Mouse (Mus musculus) midbrain, postnatal 0 days (tissue): ENCODE measurements at regions not wholly inside any gene's neighbourhood (a gene's known extent, or its start where the extent isn't known, plus 50 kb on each side); places are given as distances from the start of the nearest gene placed in this dataset.
"Not testable (repeated sequence)": the region's sequence is repeated elsewhere in the genome, so short reads cannot be mapped to it uniquely, and the experiment has no call there.

Experiments used
- ATAC-seq: fragments of 200-750 bp; cut with Nextera tagmentation; 2 replicates; pipeline ENCODE4 v1.8.0; 2017; ENCODE audit warnings: moderate number of reproducible peaks, mild to moderate bottlenecking, moderate TSS enrichment, moderate library complexity; ENCODE audit not compliant: low FRiP score
- DNase-seq: peaks from one replicate; pipeline ENCODE4 v3.0.0-alpha.2; 2015; ENCODE audit warnings: low spot score
- H3K27ac ChIP-seq: fragments of 300-500 bp; sonication (generic); 2 replicates; pipeline ENCODE4 v1.5.1; 2014; ENCODE audit warnings: low read depth, mild to moderate bottlenecking, low read length, mixed read lengths
- H3K27me3 ChIP-seq: fragments of 300-500 bp; sonication (generic); 2 replicates; pipeline ENCODE4 v1.6.1; 2014; ENCODE audit warnings: low read length, control low read depth, mixed read lengths; ENCODE audit not compliant: insufficient read depth
- H3K36me3 ChIP-seq: fragments of 300-500 bp; sonication (generic); 2 replicates; pipeline ENCODE4 v1.6.1; 2014; ENCODE audit warnings: low read length, control low read depth, mixed read lengths; ENCODE audit not compliant: insufficient read depth
- H3K4me1 ChIP-seq: fragments of 300-500 bp; sonication (generic); 2 replicates; pipeline ENCODE4 v1.6.1; 2014; ENCODE audit warnings: mild to moderate bottlenecking, control low read depth, antibody characterized with exemption, low read length, mixed read lengths; ENCODE audit not compliant: insufficient read depth
- H3K4me2 ChIP-seq: fragments of 300-500 bp; sonication (generic); 2 replicates; pipeline ENCODE4 v1.6.1; 2014; ENCODE audit warnings: low read depth, mild to moderate bottlenecking, low read length, mixed read lengths; ENCODE audit not compliant: poor library complexity, severe bottlenecking
- H3K4me3 ChIP-seq: fragments of 300-500 bp; sonication (generic); 2 replicates; pipeline ENCODE4 v1.5.1; 2014; ENCODE audit warnings: low read depth, mild to moderate bottlenecking, low read length, moderate library complexity
- H3K9ac ChIP-seq: fragments of 300-500 bp; sonication (generic); replicated peaks from 2 replicates; pipeline ENCODE4 v1.6.1; 2014; ENCODE audit warnings: mild to moderate bottlenecking, low read length, moderate library complexity, mixed read lengths; ENCODE audit not compliant: poor library complexity, severe bottlenecking
- H3K9me3 ChIP-seq: fragments of 300-500 bp; sonication (generic); 2 replicates; pipeline ENCODE4 v1.6.1; 2016; ENCODE audit warnings: low read length, control low read depth
- CTCF ChIP-seq: IDR thresholded peaks from 2 replicates; pipeline ENCODE4 v1.5.1; 2016; ENCODE audit warnings: antibody characterized with exemption, mild to moderate bottlenecking
- WGBS: fragments of 180-500 bp; shearing (Covaris S2); extraction: QIAGEN DNeasy Blood & Tissue Kit; methylation state at CpG from one replicate; pipeline ENCODE4 v1.1.7; 2014; 5-methylcytosine and 5-hydroxymethylcytosine counted together

GRCm38 (mm10) chr12:46636888-46637287 is 181.8 kb downstream of the Nova1 start:
- no peaks in the 10 kb centered on the region for H3K36me3 ChIP-seq
- ATAC-seq (no peak), DNase-seq (no peak)
- TF ChIP-seq CTCF = no peak
- no peak overlapping the region for H3K9ac ChIP-seq
- no peaks in the 10 kb centered on the region for H3K9me3 ChIP-seq
- peaks cover 5% of the 10 kb centered on the region; the same call in 1 of the 2 replicates for H3K4me1 ChIP-seq
- no peak overlapping the region for H3K4me3 ChIP-seq
- no peak overlapping the region for H3K27ac ChIP-seq
- H3K27me3 ChIP-seq = no peaks in the 10 kb centered on the region
- H3K4me2 ChIP-seq = no peak overlapping the region

GRCm38 (mm10) chr12:46635125-46635772 is 183.5 kb downstream of the Nova1 start:
- WGBS = 10% methylated on average over 6 of the region's 6 CpGs
- no peaks in the 10 kb centered on the region for H3K27me3 ChIP-seq
- no peak overlapping the region for H3K4me2 ChIP-seq
- no peak overlapping the region for H3K27ac ChIP-seq
- TF ChIP-seq CTCF = peak; percentile 83
- H3K9me3 ChIP-seq = no peaks in the 10 kb centered on the region
- H3K36me3 ChIP-seq = no peaks in the 10 kb centered on the region
- peak; percentile 85 for DNase-seq
- ATAC-seq = peak; percentile 80
- H3K9ac ChIP-seq = no peak overlapping the region
- peaks cover 5% of the 10 kb centered on the region; the same call in 1 of the 2 replicates for H3K4me1 ChIP-seq
- no peak overlapping the region for H3K4me3 ChIP-seq

- H3K27ac ChIP-seq = no peak overlapping the region
- 21% methylated on average over 1 of the region's 1 CpGs for WGBS
These were observed 184.0 kb downstream of the Nova1 start for GRCm38 (mm10) chr12:46634771-46635124.

GRCm38 (mm10) chr12:46632384-46632783 is 186.3 kb downstream of the Nova1 start:
- H3K27me3 ChIP-seq, ATAC-seq: not testable (repeated sequence)

More at GRCm38 (mm10) chr12:46634771-46635124, 184.0 kb downstream of the Nova1 start:
- H3K9ac ChIP-seq = no peak overlapping the region
- TF ChIP-seq CTCF = no peak
- H3K4me3 ChIP-seq = no peak overlapping the region
- no peaks in the 10 kb centered on the region for H3K27me3 ChIP-seq
- H3K4me1 ChIP-seq = peaks cover 5% of the 10 kb centered on the region; the same call in 1 of the 2 replicates
- ATAC-seq = no peak
- no peak overlapping the region for H3K4me2 ChIP-seq
- no peak for DNase-seq
- H3K9me3 ChIP-seq = no peaks in the 10 kb centered on the region
- H3K36me3 ChIP-seq = no peaks in the 10 kb centered on the region

GRCm38 (mm10) chr12:46627320-46627719 is 191.4 kb downstream of the Nova1 start:
- Histone ChIP-seq H3K36me3 (no peaks in the 10 kb centered on the region), H3K4me3 (no peak overlapping the region), H3K27ac (no peak overlapping the region), H3K4me2 (no peak overlapping the region), H3K9me3 (no peaks in the 10 kb centered on the region), H3K27me3 (no peaks in the 10 kb centered on the region), H3K9ac (no peak overlapping the region), H3K4me1 (no peaks in the 10 kb centered on the region)
- TF ChIP-seq CTCF = no peak
- 82% methylated on average over 2 of the region's 2 CpGs for WGBS
- DNase-seq (peak; percentile 26), ATAC-seq (no peak)

More at GRCm38 (mm10) chr12:46632384-46632783, 186.3 kb downstream of the Nova1 start:
- H3K36me3 ChIP-seq, H3K27ac ChIP-seq, H3K4me3 ChIP-seq, H3K4me1 ChIP-seq, H3K9me3 ChIP-seq, DNase-seq, H3K4me2 ChIP-seq, H3K9ac ChIP-seq: not testable (repeated sequence)

GRCm38 (mm10) chr12:46611439-46611838 is 207.3 kb downstream of the Nova1 start:
- 91% methylated on average over 2 of the region's 2 CpGs for WGBS
- TF ChIP-seq CTCF = no peak
- Histone ChIP-seq H3K27me3 (no peaks in the 10 kb centered on the region), H3K9ac (no peak overlapping the region), H3K4me2 (no peak overlapping the region), H3K27ac (no peak overlapping the region), H3K4me3 (no peak overlapping the region), H3K4me1 (no peaks in the 10 kb centered on the region), H3K9me3 (no peaks in the 10 kb centered on the region), H3K36me3 (no peaks in the 10 kb centered on the region)
- ATAC-seq = no peak
- DNase-seq = no peak
